Mouse (Mus musculus) mouse embryonic stem cell (cell line): ENCODE data around the gene Ptov1.

Source experiments
- in situ Hi-C, 2 experiments: fragments of 300-500 bp; cut with MboI; formaldehyde crosslinking; loops; 1 replicate in 1 of 2; 3 replicates in 1 of 2; pipeline ENCODE4 v1.14.3; 2019 to 2020; ENCODE audit warnings: low sequenced_read_pairs in 2 of 2, low pct_unique_long_range_greater_than_20kb in 1 of 2, mixed read lengths in 1 of 2; ENCODE audit not compliant: unreplicated experiment in 1 of 2

Gene Ptov1

GRCm38 (mm10) chr7:44850789-44851624 lies 18.6 kb downstream of the Ptov1 start:
- in situ Hi-C loops, result loop anchor here in 1 of 2 experiments (10.0 kb wide), 1 partner anchor 296 kb away; the partner anchor contains the start of gene Nr1h2

- in situ Hi-C loops, result loop anchor here in 1 of 2 experiments (10.0 kb wide), 1 partner anchor 295 kb away; the partner anchor contains the start of gene Nr1h2
Observed at GRCm38 (mm10) chr7:44850146-44850545, 19.4 kb downstream of the Ptov1 start.

- in situ Hi-C loops, result loop anchor here in 1 of 2 experiments (10.0 kb wide), 1 partner anchor 295 kb away; the partner anchor contains the start of gene Nr1h2
Observed at GRCm38 (mm10) chr7:44849416-44850111, 20.0 kb downstream of the Ptov1 start.

- in situ Hi-C loops, result no loop called here
Observed at GRCm38 (mm10) chr7:44848561-44849415, 20.8 kb downstream of the Ptov1 start, which contains the start of the genes Akt1s1 and Tbc1d17. Gene Akt1s1, plus strand, starts transcription at chr7:44848991. Gene Tbc1d17, minus strand, starts transcription at chr7:44849079.

GRCm38 (mm10) chr7:44847772-44848171 lies 21.8 kb downstream of the Ptov1 start:
- in situ Hi-C loops, result no loop called here

GRCm38 (mm10) chr7:44846804-44847203 lies 22.8 kb downstream of the Ptov1 start:
- in situ Hi-C loops, result no loop called here

- in situ Hi-C loops, result no loop called here
Observed at GRCm38 (mm10) chr7:44845006-44845405, 24.6 kb downstream of the Ptov1 start.

- in situ Hi-C loops, result no loop called here
Observed at GRCm38 (mm10) chr7:44841825-44842463, 27.6 kb downstream of the Ptov1 start.

GRCm38 (mm10) chr7:44840426-44840825 lies 29.2 kb downstream of the Ptov1 start:
- in situ Hi-C loops, result no loop called here

GRCm38 (mm10) chr7:44839491-44840191 lies 29.9 kb downstream of the Ptov1 start:
- in situ Hi-C loops, result no loop called here

GRCm38 (mm10) chr7:44839171-44839490 lies 30.5 kb downstream of the Ptov1 start:
- in situ Hi-C loops, result no loop called here

GRCm38 (mm10) chr7:44838073-44838472 lies 31.5 kb downstream of the Ptov1 start:
- in situ Hi-C loops, result no loop called here

- in situ Hi-C loops, result no loop called here
Observed at GRCm38 (mm10) chr7:44836423-44837053, 33.0 kb downstream of the Ptov1 start.

GRCm38 (mm10) chr7:44836016-44836404 lies 33.6 kb downstream of the Ptov1 start:
- in situ Hi-C loops, result no loop called here

- in situ Hi-C loops, result no loop called here
Observed at GRCm38 (mm10) chr7:44835373-44836015, 34.1 kb downstream of the Ptov1 start.

- in situ Hi-C loops, result no loop called here
Observed at GRCm38 (mm10) chr7:44832763-44833162, 36.8 kb downstream of the Ptov1 start.

- in situ Hi-C loops, result no loop called here
Observed at GRCm38 (mm10) chr7:44828706-44829105, 40.9 kb downstream of the Ptov1 start.
